Mouse (Mus musculus): ENCODE data around the gene Dchs1. TPM values are rescaled to one million over a fixed set of nuclear protein-coding genes. Genes with fewer than 3 reads are reported as not detected.
"Not testable (repeated sequence)": the region's sequence is repeated elsewhere in the genome, so short reads cannot be mapped to it uniquely, and the experiment has no call there.

Dchs1 gene
- total RNA-seq, 2 experiments from 2014 or later, result not detected

DNA sequence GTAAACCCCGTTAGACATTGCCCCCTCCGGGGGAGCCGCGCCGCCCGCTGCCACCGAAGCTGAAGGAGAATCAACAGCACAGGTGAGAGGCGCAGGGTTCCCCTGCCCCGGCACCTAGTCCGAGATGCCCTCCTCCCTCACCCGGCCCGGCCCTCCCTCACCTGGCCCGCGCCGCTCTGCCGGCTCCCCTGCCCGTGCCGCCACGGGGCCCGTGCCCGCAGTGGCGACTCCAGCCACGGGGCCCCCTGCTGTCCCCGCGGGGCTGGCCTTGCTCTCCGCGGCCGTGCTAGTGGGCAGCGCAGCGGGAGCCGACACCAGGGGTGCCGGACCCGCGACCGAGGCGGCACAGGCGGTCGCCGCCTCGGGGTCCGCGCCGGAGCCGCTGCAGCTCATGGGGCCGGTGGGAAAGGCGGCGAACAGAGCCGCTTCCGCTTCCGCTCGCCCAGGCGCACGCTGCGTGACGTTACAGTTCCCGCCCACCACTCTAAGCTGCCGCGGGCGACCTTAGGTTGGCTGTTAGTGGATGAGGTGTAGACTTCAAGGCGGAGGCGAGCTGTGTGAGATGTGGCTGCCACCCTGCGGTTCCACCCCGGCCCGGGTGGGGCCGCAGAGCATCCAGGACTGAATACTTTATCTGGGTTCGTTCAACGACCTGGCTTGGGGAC, 43.4 kb downstream of the Dchs1 start, which contains the start of gene Taf10:
Gene Taf10, minus strand, starts transcription at position 436 of the 665 bp plus-strand sequence.
- ATAC-seq (replicated peaks; ENCODE audit: poor library complexity, severe bottlenecking), result peak; percentile 94

DNA sequence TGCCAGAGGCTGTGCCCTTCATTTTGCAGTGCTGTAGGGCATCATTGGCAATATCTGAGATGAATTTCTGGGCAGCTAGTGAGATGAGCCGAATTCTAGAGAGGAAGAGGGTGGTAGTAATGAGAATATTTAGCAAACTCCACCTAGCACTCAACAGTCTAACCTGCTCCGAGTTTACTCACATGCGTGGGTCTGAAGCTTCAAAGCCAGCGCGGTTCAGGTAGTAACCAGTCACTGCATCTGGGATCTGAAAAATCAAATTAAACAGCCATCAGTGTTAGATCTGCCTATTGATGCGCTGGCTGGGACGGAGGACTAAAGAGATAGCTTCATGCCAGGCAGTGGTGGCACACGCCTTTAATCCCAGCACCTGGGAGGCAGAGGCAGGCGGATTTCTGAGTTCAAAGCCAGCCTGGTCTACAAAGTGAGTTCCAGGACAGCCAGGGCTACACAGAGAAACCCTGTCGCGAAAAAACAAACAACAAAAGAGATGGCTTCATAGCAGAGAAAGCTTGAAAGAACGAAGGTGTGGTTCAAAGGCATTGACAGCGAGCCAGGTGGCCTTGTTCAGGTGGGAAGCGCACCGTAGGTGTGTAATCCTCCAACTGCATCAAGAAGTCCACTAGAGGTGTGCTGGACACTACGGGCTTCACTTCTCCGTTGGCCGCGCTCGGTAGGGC, 44.1 kb downstream of the Dchs1 start:
- ATAC-seq (replicated peaks; ENCODE audit: poor library complexity, severe bottlenecking), result not testable (repeated sequence)

- ATAC-seq (replicated peaks; ENCODE audit: poor library complexity, severe bottlenecking), result not testable (repeated sequence)
These were observed 44.8 kb downstream of the Dchs1 start for GRCm38 (mm10) chr7:105742539-105743215.

DNA sequence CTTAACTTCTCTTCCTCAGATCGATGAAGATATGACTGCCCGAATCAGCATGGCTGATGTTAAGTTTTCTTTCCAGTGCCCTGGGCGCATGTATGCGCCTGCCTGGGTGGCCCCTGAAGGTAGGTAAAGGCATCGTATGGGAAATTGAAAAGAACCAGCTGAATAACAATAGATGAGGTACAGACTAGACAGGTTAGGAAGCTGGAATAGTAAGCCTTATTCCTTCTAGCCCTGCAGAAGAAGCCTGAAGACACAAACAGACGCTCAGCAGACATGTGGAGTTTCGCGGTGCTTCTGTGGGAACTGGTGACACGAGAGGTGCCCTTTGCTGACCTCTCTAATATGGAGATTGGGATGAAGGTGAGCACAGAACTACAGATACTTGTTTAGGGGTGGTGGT, 45.5 kb downstream of the Dchs1 start:
- no peak for ATAC-seq (replicated peaks; ENCODE audit: poor library complexity, severe bottlenecking)

- ATAC-seq (replicated peaks; ENCODE audit: poor library complexity, severe bottlenecking), result no peak
These were observed 46.6 kb downstream of the Dchs1 start for GRCm38 (mm10) chr7:105740851-105741250.

DNA sequence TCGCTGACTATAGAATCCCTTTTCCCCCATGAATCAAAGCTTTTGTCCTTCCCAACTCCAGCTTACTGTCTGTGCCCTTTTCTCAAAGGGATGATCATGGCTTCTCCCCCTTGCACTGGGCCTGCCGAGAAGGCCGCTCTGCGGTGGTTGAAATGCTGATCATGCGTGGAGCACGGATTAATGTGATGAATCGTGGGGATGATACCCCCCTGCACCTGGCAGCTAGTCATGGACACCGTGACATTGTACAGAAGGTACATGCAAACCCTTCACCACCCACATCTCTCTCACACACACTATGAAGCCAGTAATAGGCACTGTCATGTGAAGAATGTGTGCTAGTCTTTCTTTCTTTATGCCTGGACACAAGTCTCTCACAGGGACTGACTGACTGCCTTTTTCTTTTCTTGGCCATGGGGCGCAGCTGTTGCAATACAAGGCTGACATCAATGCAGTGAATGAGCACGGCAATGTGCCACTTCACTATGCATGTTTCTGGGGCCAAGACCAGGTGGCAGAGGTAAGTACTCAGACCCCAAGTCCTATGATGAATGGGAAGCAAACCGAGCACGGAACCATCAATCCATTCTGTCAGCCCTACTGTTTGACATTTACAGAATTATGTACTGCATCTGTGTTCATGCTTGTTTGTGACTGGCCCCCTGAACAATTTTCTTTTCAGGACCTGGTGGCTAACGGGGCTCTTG, 47.2 kb downstream of the Dchs1 start:
- ATAC-seq (replicated peaks; ENCODE audit: poor library complexity, severe bottlenecking), result no peak

DNA sequence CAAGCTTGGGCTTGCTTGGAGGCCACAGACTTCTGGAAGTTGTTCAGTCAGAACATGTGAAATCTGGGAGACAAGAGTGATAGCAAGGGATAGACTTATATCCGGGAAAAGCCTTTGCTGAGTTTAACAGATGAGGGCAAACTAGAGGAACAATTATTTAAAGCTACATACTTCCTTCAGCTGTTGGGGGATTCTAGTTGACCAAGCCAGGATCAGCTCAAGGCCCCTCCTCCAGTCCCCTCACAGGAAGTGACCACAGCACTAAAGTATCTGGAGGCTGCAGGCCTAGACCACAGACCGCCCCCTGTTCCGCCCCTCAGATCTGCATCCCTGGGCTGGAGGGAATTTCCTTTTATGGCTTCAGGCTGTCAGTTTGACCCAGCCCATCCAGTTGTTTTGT, 48.5 kb downstream of the Dchs1 start:
- peak; percentile 73 for ATAC-seq (replicated peaks; ENCODE audit: poor library complexity, severe bottlenecking)

DNA sequence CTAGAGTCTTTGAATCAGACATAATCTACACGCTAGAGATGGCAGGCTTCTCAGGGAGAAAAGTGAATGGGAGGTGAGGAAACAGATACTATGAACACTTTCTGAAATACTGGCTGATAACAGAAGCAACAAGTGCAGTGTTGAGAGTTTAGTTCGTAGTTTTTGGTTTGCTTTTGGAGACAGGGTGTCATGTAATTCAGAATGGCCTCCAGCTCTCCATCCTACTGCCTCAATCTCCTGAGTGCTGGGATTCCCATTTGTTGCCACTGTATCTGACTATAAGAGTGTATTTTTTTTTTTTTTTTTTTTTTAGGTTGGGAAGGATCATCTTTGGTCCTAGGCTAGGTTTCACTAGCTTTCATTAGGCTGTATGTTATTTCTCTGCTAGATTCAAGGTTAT, 49.2 kb downstream of the Dchs1 start:
- ATAC-seq (replicated peaks; ENCODE audit: poor library complexity, severe bottlenecking), result no peak

DNA sequence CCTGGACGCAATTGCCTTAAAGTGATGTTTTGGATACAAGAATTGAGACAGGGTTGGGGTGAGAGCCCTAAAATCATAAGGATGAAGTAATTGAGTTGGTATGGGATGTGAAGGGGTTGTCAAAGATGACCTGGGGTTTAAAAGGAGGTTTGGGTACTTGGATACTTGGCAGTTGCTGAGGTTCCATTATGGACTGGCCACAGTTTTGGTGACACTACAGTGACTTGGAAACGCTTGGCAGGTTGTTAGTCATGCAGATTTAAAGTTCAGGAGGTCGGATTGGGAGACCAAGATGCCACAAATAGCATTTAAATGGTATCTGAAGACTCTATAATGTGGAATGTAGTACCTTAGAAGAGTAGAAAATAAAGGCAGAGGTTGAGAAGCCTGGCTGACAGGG, 49.8 kb downstream of the Dchs1 start:
- ATAC-seq (replicated peaks; ENCODE audit: poor library complexity, severe bottlenecking), result no peak

DNA sequence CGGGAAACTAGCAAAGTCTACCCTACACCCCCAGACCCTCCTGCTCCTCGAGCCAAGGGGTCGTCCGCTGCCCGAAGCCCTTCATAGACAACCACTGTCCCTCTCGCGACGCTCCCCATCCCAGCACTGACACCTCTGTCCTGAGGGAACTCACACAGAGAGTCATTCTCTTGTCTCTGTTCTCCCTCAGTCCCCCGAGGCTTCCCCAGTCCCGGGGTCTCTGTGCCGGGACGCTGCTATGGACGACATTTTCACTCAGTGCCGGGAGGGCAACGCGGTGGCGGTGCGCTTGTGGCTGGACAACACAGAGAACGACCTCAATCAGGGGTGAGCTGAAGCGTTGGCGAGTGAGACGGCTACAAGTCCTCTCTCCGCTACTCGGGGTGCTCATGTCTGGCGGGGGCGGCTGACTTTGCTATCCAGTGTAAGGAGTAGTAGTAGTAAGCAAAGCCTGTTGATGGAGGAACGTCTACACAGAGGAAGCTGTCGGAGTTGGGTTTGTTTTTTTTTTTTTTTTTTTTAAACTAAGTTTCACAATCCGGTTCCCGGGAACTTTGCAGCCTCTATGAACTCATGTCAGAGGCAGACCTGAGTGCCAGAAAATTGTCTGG, 50.4 kb downstream of the Dchs1 start, which contains the start of gene Rrp8:
Gene Rrp8, minus strand, starts transcription at position 475 of the 611 bp plus-strand sequence.
- peak; percentile 23 for ATAC-seq (replicated peaks; ENCODE audit: poor library complexity, severe bottlenecking)

GRCm38 (mm10) chr7:105736264-105736901, 51.1 kb downstream of the Dchs1 start, which contains the start of gene Ilk:
Ilk (plus strand) TSS chr7:105736592.
- ATAC-seq (replicated peaks; ENCODE audit: poor library complexity, severe bottlenecking), result peak; percentile 79

- ATAC-seq (replicated peaks; ENCODE audit: poor library complexity, severe bottlenecking), result not testable (repeated sequence)
These were observed 52.0 kb downstream of the Dchs1 start for GRCm38 (mm10) chr7:105735464-105735863.

- ATAC-seq (replicated peaks; ENCODE audit: poor library complexity, severe bottlenecking), result no peak
These were observed 52.6 kb downstream of the Dchs1 start for GRCm38 (mm10) chr7:105734826-105735225.

- no peak for ATAC-seq (replicated peaks; ENCODE audit: poor library complexity, severe bottlenecking)
These were observed 53.6 kb downstream of the Dchs1 start for GRCm38 (mm10) chr7:105733836-105734235.

DNA sequence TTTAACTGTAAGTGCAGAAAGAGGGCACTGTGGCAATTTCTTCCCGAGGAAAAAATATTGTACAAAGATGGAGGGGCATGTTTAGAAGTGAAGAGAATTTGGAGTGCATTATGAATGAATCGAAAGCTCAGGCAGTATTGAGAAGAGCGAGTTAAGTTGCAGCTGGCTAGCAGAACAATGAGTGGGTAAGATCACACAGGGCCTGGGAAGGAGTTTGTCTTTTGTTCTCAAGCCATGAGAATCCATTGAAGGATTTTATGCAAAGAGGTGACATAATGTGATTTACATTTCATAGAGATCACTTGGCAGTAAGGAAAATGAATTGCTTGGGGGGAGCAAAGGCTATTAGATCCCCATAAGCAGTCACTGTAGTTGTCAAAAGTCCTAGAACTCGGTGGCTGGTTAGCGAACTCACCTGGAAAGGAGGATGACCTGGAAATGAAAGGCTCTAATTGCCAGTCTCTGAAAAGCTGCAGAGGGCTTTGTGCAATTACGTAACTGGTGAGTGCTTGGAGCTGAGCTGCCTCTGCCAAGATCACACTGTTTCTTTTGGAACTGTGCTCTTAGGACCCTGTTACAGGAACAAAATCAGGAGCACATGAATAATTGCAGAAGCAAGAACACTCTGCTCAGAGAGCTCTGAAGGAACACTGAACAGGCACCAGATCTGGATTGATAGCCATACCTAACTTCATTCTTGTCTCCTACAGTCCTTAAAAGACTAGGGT, 58.6 kb downstream of the Dchs1 start:
- ATAC-seq (replicated peaks; ENCODE audit: poor library complexity, severe bottlenecking), result no peak

DNA sequence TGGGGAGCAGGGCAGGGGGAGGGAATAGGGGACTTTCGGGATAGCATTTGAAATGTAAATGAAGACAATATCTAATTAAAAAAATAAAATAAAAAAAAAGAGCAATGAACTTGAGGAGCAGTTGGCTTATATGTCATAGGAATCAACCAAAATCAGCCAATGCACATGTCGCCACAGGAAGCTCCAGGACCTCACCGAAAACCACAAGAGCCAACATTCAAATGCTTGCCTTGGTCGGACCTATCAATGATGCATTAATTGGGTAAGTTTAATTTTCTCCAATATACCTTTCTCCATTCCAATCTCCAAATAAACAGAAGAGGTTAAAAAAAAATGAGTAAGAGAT, 60.5 kb downstream of the Dchs1 start:
- no peak for ATAC-seq (replicated peaks; ENCODE audit: poor library complexity, severe bottlenecking)

DNA sequence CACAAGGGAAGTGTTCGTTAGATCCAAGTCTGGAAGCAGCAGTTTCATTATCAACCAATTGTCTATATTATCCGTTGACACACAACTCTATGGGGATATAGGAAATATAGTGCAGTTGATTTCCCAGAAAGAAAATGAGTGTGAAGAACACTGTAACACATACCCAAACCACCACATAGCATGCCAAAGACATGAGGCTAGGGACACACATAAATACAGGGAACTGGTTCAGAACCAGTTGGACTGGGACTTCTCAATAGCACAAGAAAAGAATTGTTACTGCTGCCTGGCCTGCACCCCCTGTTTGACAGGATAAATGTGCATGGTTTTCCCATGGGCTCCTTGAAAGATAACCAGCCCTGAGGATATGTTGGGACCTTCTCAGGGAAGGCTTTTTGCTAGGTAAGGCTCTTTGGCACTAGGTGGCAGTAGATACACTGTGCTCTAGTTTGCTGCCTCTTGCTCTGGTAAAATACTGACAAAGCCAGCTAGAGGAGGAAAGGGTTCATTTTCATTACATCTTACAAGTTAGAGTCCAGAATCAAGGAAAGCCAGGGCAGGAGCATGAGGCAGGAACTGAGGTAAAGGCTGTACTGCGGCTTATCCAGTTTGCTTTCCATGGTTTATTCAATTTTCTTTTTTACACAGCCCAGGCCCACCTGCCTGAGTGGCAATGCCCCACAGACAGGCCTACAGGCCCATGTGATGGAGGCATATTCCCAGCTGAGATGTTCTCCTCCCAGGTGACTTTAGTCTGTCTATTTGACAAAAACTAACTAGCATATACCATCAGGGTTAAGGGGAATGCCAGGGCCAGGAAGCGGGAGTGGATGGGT, 61.1 kb downstream of the Dchs1 start:
- peak; percentile 96 for ATAC-seq (replicated peaks; ENCODE audit: poor library complexity, severe bottlenecking)

GRCm38 (mm10) chr7:105721916-105722315, 65.5 kb downstream of the Dchs1 start:
- no peak for ATAC-seq (replicated peaks; ENCODE audit: poor library complexity, severe bottlenecking)
